Mouse (Mus musculus): ENCODE measurements around the gene Slc44a2.

The Slc44a2 gene

DNA sequence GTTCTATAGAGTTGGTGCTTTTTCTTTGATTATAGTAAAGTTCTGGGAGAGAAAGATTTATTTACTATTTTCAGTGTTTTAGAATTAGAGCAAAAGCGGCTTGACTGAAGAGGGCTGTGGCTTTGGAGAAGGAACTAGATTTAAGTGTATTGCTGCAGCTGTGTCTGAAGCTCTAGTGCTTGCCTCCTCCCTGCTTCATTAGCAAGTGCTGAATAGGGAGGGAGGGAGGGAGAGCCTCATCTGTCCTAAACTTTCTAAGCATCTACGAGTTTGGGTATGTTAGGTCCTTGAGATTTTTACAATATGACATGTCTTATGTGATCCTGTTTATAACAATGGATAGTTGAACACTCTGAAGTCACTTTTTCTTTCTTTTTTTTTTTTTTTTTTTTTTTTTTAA lies 50.4 kb downstream of the Slc44a2 start:
- no peak for DNase-seq (ENCODE audit: low spot score in 2 of 2)

- DNase-seq (ENCODE audit: low spot score in 2 of 2) = no peak
Observed at GRCm38 (mm10) chr9:21372508-21372907, 52.0 kb downstream of the Slc44a2 start.

DNA sequence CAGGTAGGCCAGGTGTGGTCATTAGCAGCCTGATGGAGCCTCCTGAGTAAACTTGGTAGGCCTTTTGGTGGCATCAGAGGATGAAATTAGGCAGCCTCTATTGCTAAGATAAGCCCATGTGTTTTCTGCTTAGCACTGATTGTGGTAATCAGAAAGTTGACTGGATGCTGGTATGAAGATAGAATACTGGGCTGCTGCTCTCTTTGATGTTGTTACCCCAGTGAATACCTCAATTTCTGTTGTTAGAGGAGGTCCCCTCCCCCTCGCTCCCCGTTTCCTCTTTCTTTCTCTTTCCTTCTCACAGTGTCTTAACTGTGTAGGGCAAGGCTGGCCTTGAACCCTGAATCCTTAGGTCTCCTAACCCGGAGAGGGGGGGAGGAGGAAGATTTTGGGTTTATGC lies 58.7 kb downstream of the Slc44a2 start:
- no peak for DNase-seq (ENCODE audit: low spot score in 2 of 2)

DNA sequence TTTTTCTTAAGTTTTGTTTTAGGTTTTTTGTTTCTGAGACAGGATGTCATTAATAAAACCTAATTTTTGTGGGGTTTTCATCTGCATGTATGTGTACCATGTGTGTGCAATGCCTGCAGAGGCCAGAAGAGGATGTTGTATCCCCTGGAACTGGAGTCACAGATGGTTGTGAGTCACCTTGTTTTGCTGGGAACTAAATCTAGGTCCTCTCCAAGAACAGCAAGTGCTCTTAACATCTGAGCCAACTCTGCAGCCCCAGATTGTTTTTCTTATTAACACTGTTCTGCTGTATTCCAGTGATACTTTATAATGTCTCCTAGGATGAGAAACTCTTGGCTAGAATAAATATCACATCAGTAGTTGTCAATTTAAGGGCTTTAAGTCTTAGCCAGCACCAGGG lies 60.4 kb downstream of the Slc44a2 start:
- no peak for DNase-seq (ENCODE audit: low spot score in 2 of 2)

- DNase-seq (ENCODE audit: low spot score in 2 of 2) = no peak
Observed at GRCm38 (mm10) chr9:21383966-21384365, 63.5 kb downstream of the Slc44a2 start.

- DNase-seq (ENCODE audit: low spot score in 2 of 2) = no peak
Observed at GRCm38 (mm10) chr9:21392646-21393175, 72.2 kb downstream of the Slc44a2 start.

- DNase-seq (ENCODE audit: low spot score in 2 of 2) = no peak
Observed at GRCm38 (mm10) chr9:21395692-21396091, 75.2 kb downstream of the Slc44a2 start.

DNA sequence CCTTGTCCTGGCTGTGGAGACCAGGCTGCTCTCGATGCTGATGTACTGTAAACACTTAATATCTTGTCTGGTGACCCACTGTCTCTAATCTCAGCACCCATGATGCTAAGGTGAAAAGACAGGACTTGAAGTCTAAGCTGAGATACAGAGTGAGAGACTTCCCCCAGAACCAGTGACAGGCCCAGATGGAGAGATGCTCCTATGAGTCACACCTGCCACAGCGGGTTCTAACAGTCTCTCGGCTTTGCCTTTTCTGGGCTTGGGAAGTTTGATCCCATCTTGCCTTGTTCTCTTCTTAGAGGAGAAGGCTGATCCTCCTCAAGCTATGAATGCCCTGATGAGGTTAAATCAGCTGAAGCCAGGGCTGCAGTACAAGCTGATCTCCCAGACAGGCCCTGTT lies 76.7 kb downstream of the Slc44a2 start:
- DNase-seq (ENCODE audit: low spot score in 2 of 2) = no peak

DNA sequence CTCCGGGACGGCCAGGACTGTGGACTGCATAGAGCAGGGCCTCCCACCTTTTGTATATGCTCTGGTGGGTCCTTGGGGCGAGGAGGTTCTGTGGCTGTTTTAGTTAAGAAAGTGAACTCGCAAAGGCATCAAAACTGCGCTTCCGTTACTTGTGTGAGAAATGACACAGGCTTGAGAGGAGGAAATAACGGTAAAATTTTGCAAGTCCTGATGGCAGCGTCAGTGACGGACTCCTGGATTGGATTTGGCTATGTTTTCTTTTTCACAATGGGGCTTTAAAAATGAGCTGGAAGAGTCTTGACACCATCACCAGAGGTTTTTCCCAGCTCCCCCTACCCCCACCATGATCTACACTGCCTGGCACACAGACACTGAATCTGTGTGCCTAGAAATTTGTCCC lies 80.5 kb downstream of the Slc44a2 start:
- no peak for DNase-seq (ENCODE audit: low spot score in 2 of 2)

GRCm38 (mm10) chr9:21402764-21403253 lies 82.3 kb downstream of the Slc44a2 start:
- DNase-seq (ENCODE audit: low spot score in 2 of 2) = no peak

- no peak for DNase-seq (ENCODE audit: low spot score in 2 of 2)
Observed at GRCm38 (mm10) chr9:21403745-21404144, 83.2 kb downstream of the Slc44a2 start.

Data from right cerebral cortex, adult 2 months (tissue).